Mouse (Mus musculus) right cerebral cortex, postnatal 10 days (tissue): ENCODE measurements around the gene Setd5.
A peak's percentile ranks its signal among the peaks of the same experiment; 100 is the strongest.

Source experiments
- DNase-seq, 2 experiments: peaks; one replicate each; pipeline ENCODE4 v3.0.0; 2021; ENCODE audit warnings: low spot score in 2 of 2

Gene Setd5

DNA sequence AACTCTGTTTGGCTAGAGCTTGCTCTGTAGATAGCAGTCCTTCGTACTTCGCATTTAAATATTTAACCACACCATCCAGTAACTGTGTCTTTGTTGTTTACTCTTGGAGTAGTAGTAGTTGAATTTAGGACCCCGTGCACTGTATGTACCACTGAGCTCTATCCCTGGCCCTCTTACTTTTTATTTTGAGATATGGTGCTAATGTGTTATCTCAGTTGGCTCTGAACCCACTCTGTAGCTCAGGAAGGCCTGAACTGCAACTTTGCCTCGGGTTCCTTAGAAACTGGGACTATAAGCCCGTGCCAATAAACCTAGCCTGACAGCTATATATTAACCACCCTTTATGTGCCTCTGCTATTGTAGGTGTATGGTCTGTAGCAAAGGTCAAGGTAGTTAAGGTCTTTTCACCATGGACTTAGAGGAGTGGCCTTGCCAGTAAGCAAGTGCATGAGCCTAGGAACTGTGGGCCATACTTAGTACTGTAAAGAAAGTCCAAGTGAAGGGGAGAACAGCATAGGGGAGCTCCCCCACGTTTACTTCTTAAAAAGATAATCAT is 22.5 kb upstream of the Setd5 start:
- no peak for DNase-seq

GRCm38 (mm10) chr6:113060892-113061563 is 16.1 kb upstream of the Setd5 start:
- DNase-seq: no peak

DNA sequence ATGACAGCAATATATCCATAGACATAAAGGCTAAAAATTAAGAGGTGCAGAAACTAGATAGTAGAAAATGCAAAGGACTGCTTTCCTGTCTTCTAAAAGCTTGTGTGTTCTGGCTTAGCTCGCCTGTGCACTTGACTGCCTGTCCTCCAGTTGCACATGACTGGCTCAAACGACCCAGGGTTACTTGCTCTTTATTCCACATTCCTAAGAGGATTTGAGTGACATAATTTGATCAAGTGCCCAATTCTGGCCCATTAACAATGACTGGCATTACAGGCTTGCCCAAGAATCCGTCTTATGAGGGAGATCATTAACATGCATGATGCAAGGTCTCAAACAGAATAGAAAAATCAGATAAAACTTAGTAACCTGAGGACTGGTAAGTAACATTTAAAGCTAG is 14.9 kb upstream of the Setd5 start:
- no peak for DNase-seq

- no peak for DNase-seq
These were observed 13.8 kb upstream of the Setd5 start for GRCm38 (mm10) chr6:113063363-113063762.

DNA sequence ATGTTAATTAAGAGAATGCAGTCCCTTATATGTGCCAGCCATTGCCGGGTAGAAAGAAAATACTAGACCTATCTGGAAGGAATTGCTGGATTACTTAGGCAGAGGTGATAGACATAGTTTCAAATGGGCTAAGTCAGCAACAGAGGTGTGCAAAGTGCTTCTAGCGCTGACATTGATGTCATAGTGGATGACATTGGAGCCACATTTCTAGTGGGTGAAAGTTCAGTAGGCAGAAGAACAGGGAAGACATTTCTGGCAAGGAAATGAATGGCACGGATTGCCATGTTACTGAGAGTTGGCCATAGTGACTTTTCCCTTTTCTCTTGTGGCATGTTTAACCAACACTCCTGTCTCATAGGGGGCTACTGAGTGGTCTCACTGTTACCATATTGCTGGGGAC is 12.0 kb upstream of the Setd5 start:
- DNase-seq: no peak

GRCm38 (mm10) chr6:113069154-113069553 is 8.0 kb upstream of the Setd5 start:
- no peak for DNase-seq

- DNase-seq: no peak
These were observed 1.9 kb upstream of the Setd5 start for GRCm38 (mm10) chr6:113075261-113075660.

DNA sequence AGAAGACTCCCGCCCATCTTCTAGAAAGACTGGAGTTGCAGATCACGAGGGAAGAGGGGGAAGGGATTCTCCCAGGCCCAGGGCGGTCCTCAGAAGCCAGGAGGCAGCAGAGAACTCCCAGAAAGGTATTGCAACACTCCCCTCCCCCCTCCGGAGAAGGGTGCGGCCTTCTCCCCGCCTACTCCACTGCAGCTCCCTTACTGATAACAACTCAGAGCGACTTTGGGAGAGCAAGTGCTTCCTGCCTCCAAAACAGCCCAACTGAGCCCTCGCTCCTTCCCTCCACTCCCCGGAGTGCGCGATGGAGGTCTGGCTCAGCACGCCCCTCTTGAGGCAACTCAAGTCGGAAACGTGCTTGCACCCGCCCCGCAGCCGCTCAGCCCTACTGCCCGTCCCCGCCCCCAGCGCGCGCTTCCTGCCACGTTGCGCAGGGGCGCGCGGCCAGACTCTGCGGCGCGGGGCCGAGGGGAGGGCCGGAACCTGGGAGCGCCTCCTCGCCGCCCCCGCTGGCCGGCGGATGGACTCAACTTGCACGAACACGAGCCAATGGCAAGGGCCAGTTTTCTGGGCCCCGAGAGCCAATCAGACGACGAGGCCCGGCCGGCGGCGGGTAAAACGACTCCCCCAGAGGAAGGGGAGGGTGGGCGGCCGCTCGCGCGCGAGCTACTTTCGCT is 1.0 kb upstream of the Setd5 start:
- peak; percentile 94 to 96 for DNase-seq

DNA sequence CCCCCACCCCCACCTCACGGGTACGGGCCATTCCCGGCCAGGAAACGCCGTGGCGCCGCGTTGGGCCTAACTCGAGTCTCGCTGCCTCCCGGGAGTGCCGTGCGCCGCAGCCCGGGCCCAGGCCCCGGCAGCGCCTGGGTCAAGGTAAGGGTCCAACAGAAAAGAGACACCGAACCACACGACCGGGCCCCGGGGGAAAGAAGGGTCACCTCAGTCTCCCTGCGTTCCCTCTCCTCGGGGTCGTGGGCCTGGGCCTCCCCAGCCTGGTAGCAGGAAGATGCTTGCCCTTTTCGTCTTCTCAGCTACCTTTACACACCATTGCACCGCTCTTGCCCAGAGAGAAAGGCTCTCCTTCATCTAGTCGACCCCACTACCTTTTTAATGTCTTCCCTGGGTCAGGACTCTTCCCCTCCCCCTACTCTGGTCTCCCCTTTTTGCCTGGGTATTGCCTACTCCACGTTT is 435 bp downstream of the Setd5 start:
- DNase-seq: no peak

GRCm38 (mm10) chr6:113078031-113078721 is 1.0 kb downstream of the Setd5 start:
- DNase-seq: peak; percentile 46 to 68

DNA sequence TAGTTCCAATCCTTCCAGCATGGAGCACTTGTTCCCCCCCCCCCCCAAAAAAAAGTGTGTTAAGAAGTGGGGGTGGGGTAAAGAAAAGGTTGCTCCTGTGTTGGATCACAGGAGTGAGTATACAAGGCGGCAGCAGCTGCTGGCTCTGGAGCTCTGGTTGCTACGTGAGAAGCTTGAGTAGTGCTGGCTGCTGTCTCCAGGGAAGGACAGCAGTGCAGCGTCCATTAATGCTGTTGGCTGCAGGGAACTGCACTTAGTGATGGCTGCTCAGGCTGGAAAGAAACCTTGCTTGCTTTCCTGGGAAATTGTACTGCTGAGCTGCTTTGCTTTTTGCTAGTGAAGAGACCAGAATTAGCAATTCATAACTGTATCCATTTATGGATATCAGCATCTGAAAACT is 2.3 kb downstream of the Setd5 start:
- DNase-seq: peak; percentile 55 to 74

DNA sequence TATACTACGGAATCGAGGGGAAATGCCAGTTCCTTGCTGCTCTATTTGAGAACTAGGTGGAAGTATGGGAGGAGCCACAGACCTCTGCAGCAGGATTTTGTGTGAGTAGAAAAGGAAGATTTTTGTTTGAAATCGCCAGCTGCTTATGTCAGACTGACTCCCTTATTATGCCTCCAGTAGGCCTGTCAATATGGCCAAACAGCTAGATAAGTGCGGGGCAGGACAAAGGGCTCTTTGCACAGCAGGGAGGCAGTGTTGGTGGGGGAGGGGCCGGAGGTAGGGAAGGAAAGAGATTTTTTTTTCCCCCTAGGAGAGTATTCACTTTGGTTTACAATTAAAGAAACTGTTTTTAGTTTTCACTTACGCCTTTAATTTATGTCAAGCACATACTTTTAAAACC is 5.1 kb downstream of the Setd5 start:
- peak; percentile 50 to 58 for DNase-seq

- no peak for DNase-seq
These were observed 7.4 kb downstream of the Setd5 start for GRCm38 (mm10) chr6:113084590-113084989.

GRCm38 (mm10) chr6:113093206-113093605 is 16.0 kb downstream of the Setd5 start:
- DNase-seq: no peak

- DNase-seq: no peak
These were observed 18.4 kb downstream of the Setd5 start for GRCm38 (mm10) chr6:113095547-113095946.

GRCm38 (mm10) chr6:113097662-113098061 is 20.5 kb downstream of the Setd5 start:
- no peak for DNase-seq

- peak; percentile 93 to 95 for DNase-seq
These were observed 22.6 kb downstream of the Setd5 start for GRCm38 (mm10) chr6:113099640-113100289.

GRCm38 (mm10) chr6:113102541-113102940 is 25.4 kb downstream of the Setd5 start:
- DNase-seq: no peak

GRCm38 (mm10) chr6:113103765-113104164 is 26.6 kb downstream of the Setd5 start:
- DNase-seq: peak; percentile 39 to 45

- DNase-seq: no peak
These were observed 32.2 kb downstream of the Setd5 start for GRCm38 (mm10) chr6:113109378-113109777.

GRCm38 (mm10) chr6:113109956-113110355 is 32.8 kb downstream of the Setd5 start:
- no peak for DNase-seq

DNA sequence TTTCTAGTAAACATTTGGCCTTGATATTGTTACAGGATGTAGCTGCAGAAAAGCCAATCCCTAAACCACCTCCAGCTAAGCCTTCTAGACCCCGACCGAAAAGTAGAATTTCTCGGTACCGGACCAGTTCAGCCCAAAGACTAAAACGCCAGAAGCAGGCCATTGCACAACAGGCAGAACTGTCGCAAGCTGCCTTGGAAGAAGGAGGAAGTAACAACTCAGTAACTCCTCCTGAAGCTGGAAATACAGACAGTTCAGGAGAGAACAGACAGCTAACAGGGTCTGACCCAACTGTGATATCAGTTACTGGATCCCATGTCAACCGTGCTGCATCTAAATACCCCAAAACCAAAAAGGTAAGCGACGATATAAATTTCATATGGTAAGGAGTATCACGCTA is 43.6 kb downstream of the Setd5 start:
- DNase-seq: no peak
